ENCODE assay signal across 27 mouse cellular contexts in genomic region chr2:124702621-124703020, GRCm38 (mm10).
DNase-seq lines count a peak whose midpoint lies in the region; ATAC-seq and TF ChIP-seq lines count a peak whose summit lies in the region.
"Had no signal": no experiment of that assay in that cellular context is flagged by ENCODE, and none has a peak within 500 bp of the region (broad histone marks: within the 10 kb centered on the region; RNA-seq: fewer than 3 reads in every experiment).

No protein-coding gene starts in this region.

- no peak for TF ChIP-seq POLR2A in cerebellum, adult 2 months (IDR thresholded peaks at IDR 0.05; ENCODE audit: borderline replicate concordance, insufficient read depth, low read length)

- WGBS in cerebellum, adult 2 months: 33% methylated on average over 10 of the region's 10 CpGs
- 90% methylated on average over 10 of the region's 10 CpGs for WGBS in hindbrain, embryonic 12.5 days

- no peaks in the 10 kb centered on the region for H3K36me3 ChIP-seq in hindbrain, embryonic 12.5 days
- H3K36me3 ChIP-seq: embryonic facial prominence, embryonic 12.5 days; hindbrain, embryonic 10.5 days; liver, embryonic 12.5 days; midbrain, embryonic 12.5 days; neural tube, embryonic 13.5 days had no signal

- no peak overlapping the region for H3K27ac ChIP-seq in cerebellum, adult 2 months (ENCODE audit: insufficient read depth, low read length)
- no peak overlapping the region for H3K27ac ChIP-seq in hindbrain, embryonic 12.5 days
- H3K27ac ChIP-seq: embryonic facial prominence, embryonic 12.5 days; gastrocnemius, adult 2 months; hindbrain, embryonic 10.5 days; liver, embryonic 12.5 days; midbrain, embryonic 12.5 days; neural tube, embryonic 13.5 days; stomach, postnatal 0 days had no signal

- H3K4me2 ChIP-seq in hindbrain, embryonic 12.5 days (replicated peaks): no peak overlapping the region
- H3K4me2 ChIP-seq: embryonic facial prominence, embryonic 12.5 days; liver, embryonic 12.5 days; midbrain, embryonic 12.5 days; neural tube, embryonic 13.5 days had no signal

- no peak overlapping the region for H3K9ac ChIP-seq in hindbrain, embryonic 12.5 days
- H3K9ac ChIP-seq: embryonic facial prominence, embryonic 12.5 days; liver, embryonic 12.5 days; liver, postnatal 0 days; midbrain, embryonic 12.5 days; neural tube, embryonic 13.5 days had no signal

- no peak for DNase-seq in cerebellum, postnatal 4 days (ENCODE audit: low spot score in 2 of 2)
- peak; percentile 75 for DNase-seq in brain, adult 2 months (ENCODE audit: low read depth, low spot score)
- DNase-seq in cerebellum, adult 2 months: peak; percentile 58 to 76
- peak; percentile 22 to 54 for DNase-seq in cerebellum, postnatal 14 days
- no peak for DNase-seq in gastrocnemius, adult 8-10 months (ENCODE audit: low spot score in 2 of 2)
- DNase-seq in testis, postnatal 10 days (ENCODE audit: low spot score): no peak
- DNase-seq: adrenal gland, postnatal 10 days; gastrocnemius, adult 2 months; heart, postnatal 14 days; kidney, postnatal 36 days; liver, postnatal 0 days; lung, postnatal 4 days; right cerebral cortex, postnatal 4 days; thymus, adult 2 months; thymus, postnatal 36 days had no signal

- no peaks in the 10 kb centered on the region for H3K27me3 ChIP-seq in cerebellum, adult 2 months (ENCODE audit: control insufficient read depth, insufficient read depth, low read length)
- H3K27me3 ChIP-seq in hindbrain, embryonic 12.5 days: no peaks in the 10 kb centered on the region
- H3K27me3 ChIP-seq: CH12.LX; liver, embryonic 12.5 days; megakaryocyte, embryonic 14.5 days; midbrain, embryonic 12.5 days; neural tube, embryonic 13.5 days had no signal

- no peak for TF ChIP-seq CTCF in cerebellum, adult 2 months (IDR thresholded peaks at IDR 0.05; ENCODE audit: borderline replicate concordance, insufficient read depth, low read depth, low read length)

- H3K4me3 ChIP-seq in cerebellum, adult 2 months (replicated peaks; ENCODE audit: insufficient read depth, low read depth, low read length): peak overlapping the region; percentile 20
- no peak overlapping the region for H3K4me3 ChIP-seq in hindbrain, embryonic 12.5 days
- H3K4me3 ChIP-seq: embryonic facial prominence, embryonic 12.5 days; gastrocnemius, adult 2 months; hindbrain, embryonic 10.5 days; liver, embryonic 12.5 days; midbrain, embryonic 12.5 days; neural tube, embryonic 13.5 days had no signal

- no peaks in the 10 kb centered on the region for H3K4me1 ChIP-seq in cerebellum, adult 2 months (ENCODE audit: control insufficient read depth, insufficient read depth, low read length)
- H3K4me1 ChIP-seq in hindbrain, embryonic 12.5 days: no peaks in the 10 kb centered on the region
- H3K4me1 ChIP-seq: liver, embryonic 12.5 days; midbrain, embryonic 12.5 days had no signal

- peak; percentile 86 for ATAC-seq in cerebellum, adult (ENCODE audit: insufficient number of reproducible peaks, low FRiP score, low TSS enrichment)
- ATAC-seq in hindbrain, embryonic 12.5 days (ENCODE audit: low FRiP score): no peak
- ATAC-seq: forebrain, embryonic 16.5 days; hindbrain, embryonic 16.5 days; liver, embryonic 12.5 days; liver, postnatal 0 days had no signal

- H3K9me3 ChIP-seq in hindbrain, embryonic 12.5 days (replicated peaks): no peaks in the 10 kb centered on the region
- H3K9me3 ChIP-seq: embryonic facial prominence, embryonic 12.5 days; hindbrain, embryonic 10.5 days; liver, embryonic 12.5 days; megakaryocyte, embryonic 14.5 days; midbrain, embryonic 12.5 days; neural tube, embryonic 13.5 days had no signal

Comparison
In these comparisons a context has a peak if more than half of its experiments do, and no peak if none do; other contexts are left out.
1. DNase-seq: peak in brain, adult 2 months (single experiment), cerebellum, adult 2 months (2 of 2) and cerebellum, postnatal 14 days (2 of 2); none in cerebellum, postnatal 4 days (0 of 2), gastrocnemius, adult 8-10 months (0 of 2) and testis, postnatal 10 days (single experiment).